Mouse (Mus musculus): ENCODE measurements around the gene Gtsf1. TPM values are rescaled to one million over a fixed set of nuclear protein-coding genes. Genes with fewer than 3 reads are reported as not detected.
"Not testable (repeated sequence)": the region's sequence is repeated elsewhere in the genome, so short reads cannot be mapped to it uniquely, and the experiment has no call there.

Gene Gtsf1
- not detected in 3 replicates for total RNA-seq (2017)

GRCm38 (mm10) chr15:103430241-103430640 lies at the start of gene Gtsf1:
Gtsf1 (minus strand) TSS chr15:103430470.
- ATAC-seq (replicated peaks; ENCODE audit: insufficient number of reproducible peaks, low FRiP score, low TSS enrichment, poor library complexity, severe bottlenecking): no peak

- no peak for ATAC-seq (replicated peaks; ENCODE audit: insufficient number of reproducible peaks, low FRiP score, low TSS enrichment, poor library complexity, severe bottlenecking)
Measured at GRCm38 (mm10) chr15:103479080-103479606, 48.9 kb upstream of the Gtsf1 start.

GRCm38 (mm10) chr15:103473769-103474168 lies 43.5 kb upstream of the Gtsf1 start:
- ATAC-seq (replicated peaks; ENCODE audit: insufficient number of reproducible peaks, low FRiP score, low TSS enrichment, poor library complexity, severe bottlenecking): no peak

- no peak for ATAC-seq (replicated peaks; ENCODE audit: insufficient number of reproducible peaks, low FRiP score, low TSS enrichment, poor library complexity, severe bottlenecking)
Measured at GRCm38 (mm10) chr15:103473182-103473581, 42.9 kb upstream of the Gtsf1 start.

- no peak for ATAC-seq (replicated peaks; ENCODE audit: insufficient number of reproducible peaks, low FRiP score, low TSS enrichment, poor library complexity, severe bottlenecking)
Measured at GRCm38 (mm10) chr15:103472265-103472664, 42.0 kb upstream of the Gtsf1 start.

GRCm38 (mm10) chr15:103471488-103472194 lies 41.4 kb upstream of the Gtsf1 start:
- ATAC-seq (replicated peaks; ENCODE audit: insufficient number of reproducible peaks, low FRiP score, low TSS enrichment, poor library complexity, severe bottlenecking): no peak

GRCm38 (mm10) chr15:103462539-103463261 lies 32.4 kb upstream of the Gtsf1 start:
- no peak for ATAC-seq (replicated peaks; ENCODE audit: insufficient number of reproducible peaks, low FRiP score, low TSS enrichment, poor library complexity, severe bottlenecking)

- ATAC-seq (replicated peaks; ENCODE audit: insufficient number of reproducible peaks, low FRiP score, low TSS enrichment, poor library complexity, severe bottlenecking): no peak
Measured at GRCm38 (mm10) chr15:103454449-103454848, 24.2 kb upstream of the Gtsf1 start.

- ATAC-seq (replicated peaks; ENCODE audit: insufficient number of reproducible peaks, low FRiP score, low TSS enrichment, poor library complexity, severe bottlenecking): peak; percentile 100
Measured at GRCm38 (mm10) chr15:103453551-103454218, 23.4 kb upstream of the Gtsf1 start, which contains the start of gene Nckap1l. Nckap1l (plus strand) TSS chr15:103453794.

GRCm38 (mm10) chr15:103448369-103448768 lies 18.1 kb upstream of the Gtsf1 start, which contains the start of gene Gtsf2:
Gtsf2 (minus strand) TSS chr15:103448469.
- ATAC-seq (replicated peaks; ENCODE audit: insufficient number of reproducible peaks, low FRiP score, low TSS enrichment, poor library complexity, severe bottlenecking): no peak

GRCm38 (mm10) chr15:103445966-103446365 lies 15.7 kb upstream of the Gtsf1 start:
- ATAC-seq (replicated peaks; ENCODE audit: insufficient number of reproducible peaks, low FRiP score, low TSS enrichment, poor library complexity, severe bottlenecking): not testable (repeated sequence)

- no peak for ATAC-seq (replicated peaks; ENCODE audit: insufficient number of reproducible peaks, low FRiP score, low TSS enrichment, poor library complexity, severe bottlenecking)
Measured at GRCm38 (mm10) chr15:103427017-103427416, 3.3 kb downstream of the Gtsf1 start.

- ATAC-seq (replicated peaks; ENCODE audit: insufficient number of reproducible peaks, low FRiP score, low TSS enrichment, poor library complexity, severe bottlenecking): not testable (repeated sequence)
Measured at GRCm38 (mm10) chr15:103405586-103405985, 24.7 kb downstream of the Gtsf1 start.

- no peak for ATAC-seq (replicated peaks; ENCODE audit: insufficient number of reproducible peaks, low FRiP score, low TSS enrichment, poor library complexity, severe bottlenecking)
Measured at GRCm38 (mm10) chr15:103401361-103401760, 28.9 kb downstream of the Gtsf1 start.

GRCm38 (mm10) chr15:103393577-103393976 lies 36.7 kb downstream of the Gtsf1 start:
- no peak for ATAC-seq (replicated peaks; ENCODE audit: insufficient number of reproducible peaks, low FRiP score, low TSS enrichment, poor library complexity, severe bottlenecking)

GRCm38 (mm10) chr15:103388556-103389145 lies 41.6 kb downstream of the Gtsf1 start:
- 0 out of 2 replicates have a peak, but pooled peaks have one; percentile 59 for ATAC-seq (replicated peaks; ENCODE audit: insufficient number of reproducible peaks, low FRiP score, low TSS enrichment, poor library complexity, severe bottlenecking)

GRCm38 (mm10) chr15:103383771-103384488 lies 46.3 kb downstream of the Gtsf1 start:
- ATAC-seq (replicated peaks; ENCODE audit: insufficient number of reproducible peaks, low FRiP score, low TSS enrichment, poor library complexity, severe bottlenecking): no peak

GRCm38 (mm10) chr15:103382795-103383406 lies 47.4 kb downstream of the Gtsf1 start:
- no peak for ATAC-seq (replicated peaks; ENCODE audit: insufficient number of reproducible peaks, low FRiP score, low TSS enrichment, poor library complexity, severe bottlenecking)

Measured in monocyte, adult 5-6 weeks (primary cell).